Mouse (Mus musculus) layer of hippocampus, adult 8-10 months (tissue): ENCODE measurements at regions not wholly inside any gene's neighbourhood (a gene's known extent, or its start where the extent isn't known, plus 50 kb on each side); places are given as distances from the start of the nearest gene placed in this dataset.

Experiments
- DNase-seq, 2 experiments: peaks; one replicate each; pipeline ENCODE4 v3.0.0; 2022; ENCODE audit warnings: low spot score in 2 of 2

- no peak for DNase-seq
These were observed 397.2 kb downstream of the Zfp536 start for GRCm38 (mm10) chr7:37376207-37376606.

- DNase-seq = no peak
These were observed 395.4 kb downstream of the Zfp536 start for GRCm38 (mm10) chr7:37377889-37378521.

- no peak for DNase-seq
These were observed 385.6 kb downstream of the Zfp536 start for GRCm38 (mm10) chr7:37387871-37388270.

GRCm38 (mm10) chr7:37388843-37389702, 384.4 kb downstream of the Zfp536 start:
- peak; percentile 65 to 80 for DNase-seq

GRCm38 (mm10) chr7:37389703-37390087, 383.7 kb downstream of the Zfp536 start:
- DNase-seq = no peak

- no peak for DNase-seq
These were observed 383.2 kb downstream of the Zfp536 start for GRCm38 (mm10) chr7:37390271-37390670.

GRCm38 (mm10) chr7:37392122-37392521, 381.3 kb downstream of the Zfp536 start:
- DNase-seq = no peak

GRCm38 (mm10) chr7:37392604-37393003, 380.8 kb downstream of the Zfp536 start:
- no peak for DNase-seq

GRCm38 (mm10) chr7:37393071-37393470, 380.4 kb downstream of the Zfp536 start:
- DNase-seq = no peak

GRCm38 (mm10) chr7:37394965-37395426, 378.4 kb downstream of the Zfp536 start:
- DNase-seq = no peak

GRCm38 (mm10) chr7:37395881-37396513, 377.4 kb downstream of the Zfp536 start:
- DNase-seq = no peak

GRCm38 (mm10) chr7:37403483-37403882, 370.0 kb downstream of the Zfp536 start:
- DNase-seq = no peak

- DNase-seq = no peak
These were observed 360.1 kb downstream of the Zfp536 start for GRCm38 (mm10) chr7:37413350-37413749.

- DNase-seq = no peak
These were observed 351.7 kb downstream of the Zfp536 start for GRCm38 (mm10) chr7:37421704-37422103.
